Mouse (Mus musculus): ENCODE measurements around the gene Myo1e. TPM values are rescaled to one million over a fixed set of nuclear protein-coding genes. Genes with fewer than 3 reads are reported as not detected.

Gene Myo1e
- total and polyA plus RNA-seq, 2 experiments, result 11.2 to 25.1 TPM

DNA sequence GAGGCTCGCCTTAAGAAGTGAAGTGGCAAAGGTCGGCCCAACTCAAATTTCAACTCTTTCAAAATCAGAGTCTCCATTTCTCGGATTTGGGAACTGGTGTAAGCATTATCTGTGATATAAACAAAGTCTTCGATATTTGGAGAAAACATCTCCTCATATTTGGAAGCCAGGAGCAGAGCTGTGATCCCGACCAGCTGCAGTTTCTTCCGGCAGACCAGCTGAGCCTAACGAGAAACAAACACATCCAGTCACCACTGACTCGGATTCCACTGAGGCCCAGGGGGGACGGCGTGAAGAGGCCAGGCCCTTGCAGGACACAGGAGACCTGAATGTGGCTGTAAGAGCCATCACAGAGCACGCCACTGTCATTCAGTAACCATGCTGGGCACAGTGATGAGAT lies 203.5 kb downstream of the Myo1e start:
- no peak for TF ChIP-seq POLR2A (IDR thresholded peaks at IDR 0.05; ENCODE audit: extremely low read depth, insufficient read depth, low read length)
- no peak for TF ChIP-seq CTCF (IDR thresholded peaks at IDR 0.05; ENCODE audit: low read depth, low read length)

DNA sequence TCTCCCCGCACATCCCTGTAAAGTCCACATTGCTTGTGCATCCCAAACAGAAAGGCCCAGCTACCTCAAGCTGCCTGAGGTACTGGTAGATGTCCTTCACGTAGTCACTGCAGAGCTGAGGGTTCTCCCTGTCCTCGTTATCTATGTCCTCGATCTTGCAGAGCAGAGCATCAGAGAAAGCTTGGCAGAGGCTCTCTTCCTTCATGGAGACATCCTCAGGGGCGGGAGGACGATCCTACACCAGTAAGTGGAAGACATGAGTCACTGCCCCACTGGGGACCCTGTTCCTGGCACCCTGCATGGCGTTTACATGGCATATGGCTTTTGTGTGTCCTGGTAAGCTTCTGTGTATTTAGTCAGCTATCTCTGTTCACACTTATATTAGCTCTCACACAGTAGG lies 205.9 kb downstream of the Myo1e start:
- no peak for DNase-seq (ENCODE audit: extremely low read depth, low read depth, low spot score)
- H3K27me3 ChIP-seq (ENCODE audit: control insufficient read depth, insufficient read depth, low read length), result no peaks in the 10 kb centered on the region
- H3K79me2 ChIP-seq (ENCODE audit: control insufficient read depth, insufficient read depth, low read length), result no peaks in the 10 kb centered on the region
- 95% methylated on average over 7 of the region's 7 CpGs for WGBS
- no peak overlapping the region for H3K4me3 ChIP-seq (ENCODE audit: insufficient read depth, low read depth, low read length)
- H3K27ac ChIP-seq (replicated peaks; ENCODE audit: insufficient read depth, low read depth, low read length), result no peak overlapping the region
- TF ChIP-seq POLR2A (IDR thresholded peaks at IDR 0.05; ENCODE audit: extremely low read depth, insufficient read depth, low read length) (no peak), CTCF (IDR thresholded peaks at IDR 0.05; ENCODE audit: low read depth, low read length) (no peak)
- H3K9ac ChIP-seq (ENCODE audit: low read depth, low read length), result no peak overlapping the region
- H3K4me1 ChIP-seq (ENCODE audit: control insufficient read depth, insufficient read depth, low read length), result no peaks in the 10 kb centered on the region
- peaks cover 3% of the 10 kb centered on the region; the same call in 1 of the 2 replicates for H3K36me3 ChIP-seq (ENCODE audit: control insufficient read depth, insufficient read depth, low read length)

More for the DNA sequence above, 203.5 kb downstream of the Myo1e start:
- Histone ChIP-seq H3K27ac (replicated peaks; ENCODE audit: insufficient read depth, low read depth, low read length) (no peak overlapping the region), H3K79me2 (ENCODE audit: control insufficient read depth, insufficient read depth, low read length) (no peaks in the 10 kb centered on the region), H3K36me3 (ENCODE audit: control insufficient read depth, insufficient read depth, low read length) (peaks cover 3% of the 10 kb centered on the region; the same call in 1 of the 2 replicates), H3K9ac (ENCODE audit: low read depth, low read length) (no peak overlapping the region), H3K27me3 (ENCODE audit: control insufficient read depth, insufficient read depth, low read length) (no peaks in the 10 kb centered on the region), H3K4me3 (ENCODE audit: insufficient read depth, low read depth, low read length) (no peak overlapping the region), H3K4me1 (ENCODE audit: control insufficient read depth, insufficient read depth, low read length) (peaks cover 7% of the 10 kb centered on the region)
- no peak for DNase-seq (ENCODE audit: extremely low read depth, low read depth, low spot score)
- 87% methylated on average over 11 of the region's 11 CpGs for WGBS

DNA sequence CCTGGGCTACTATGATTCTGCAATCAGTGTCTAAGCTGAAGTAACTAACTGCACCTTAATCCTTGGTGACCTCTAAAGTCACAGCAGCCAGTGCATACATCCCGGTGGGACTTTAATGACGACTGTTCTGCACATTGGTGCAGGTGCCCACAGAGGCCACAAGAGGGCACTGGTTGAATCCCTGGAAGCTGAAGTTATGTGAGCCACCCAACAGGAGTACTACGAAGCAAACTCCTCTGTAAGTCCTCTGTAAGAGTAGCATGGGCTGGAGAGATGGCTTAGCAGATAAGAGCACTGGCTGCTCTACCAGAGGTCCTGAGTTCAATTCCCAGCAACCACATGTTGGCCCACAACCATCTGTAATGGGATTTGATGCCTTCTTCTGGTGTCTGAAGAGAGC lies 209.3 kb downstream of the Myo1e start:
- TF ChIP-seq CTCF (IDR thresholded peaks at IDR 0.05; ENCODE audit: low read depth, low read length), result peak; percentile 67
- no peak for TF ChIP-seq POLR2A (IDR thresholded peaks at IDR 0.05; ENCODE audit: extremely low read depth, insufficient read depth, low read length)
- H3K36me3 ChIP-seq (ENCODE audit: control insufficient read depth, insufficient read depth, low read length), result no peaks in the 10 kb centered on the region
- H3K9ac ChIP-seq (ENCODE audit: low read depth, low read length), result no peak overlapping the region
- no peaks in the 10 kb centered on the region for H3K27me3 ChIP-seq (ENCODE audit: control insufficient read depth, insufficient read depth, low read length)
- WGBS, result 66% methylated on average over 3 of the region's 3 CpGs
- no peaks in the 10 kb centered on the region for H3K4me1 ChIP-seq (ENCODE audit: control insufficient read depth, insufficient read depth, low read length)
- H3K4me3 ChIP-seq (ENCODE audit: insufficient read depth, low read depth, low read length), result no peak overlapping the region
- H3K79me2 ChIP-seq (ENCODE audit: control insufficient read depth, insufficient read depth, low read length), result no peaks in the 10 kb centered on the region
- DNase-seq (ENCODE audit: extremely low read depth, low read depth, low spot score), result no peak
- H3K27ac ChIP-seq (replicated peaks; ENCODE audit: insufficient read depth, low read depth, low read length), result no peak overlapping the region

GRCm38 (mm10) chr9:70421257-70422056 lies 214.3 kb downstream of the Myo1e start, which contains the start of gene Ccnb2:
TSS of gene Ccnb2 (minus strand) at chr9:70421547.
- 4% methylated on average over 45 of the region's 45 CpGs for WGBS

DNA sequence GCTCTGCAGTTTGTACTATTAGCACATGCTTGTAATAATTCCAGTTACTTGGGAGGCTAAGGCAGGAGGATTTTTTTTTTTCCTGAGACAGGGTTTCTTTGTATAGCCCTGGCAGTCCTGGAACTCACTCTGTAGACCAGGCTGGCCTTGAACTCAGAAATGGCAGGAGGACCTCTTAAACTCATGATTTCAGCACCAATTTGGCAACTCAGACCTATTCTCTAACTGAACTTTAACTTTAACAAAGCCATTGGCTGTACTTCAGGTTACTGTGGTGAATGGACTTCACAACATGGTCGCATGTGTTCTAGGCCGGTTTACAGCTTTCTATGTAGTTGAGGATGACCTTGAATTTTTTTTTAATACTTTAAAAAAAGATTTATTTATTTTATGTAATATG lies 215.5 kb downstream of the Myo1e start:
- Histone ChIP-seq H3K4me1 (ENCODE audit: control insufficient read depth, insufficient read depth, low read length) (peaks cover 8% of the 10 kb centered on the region), H3K4me3 (ENCODE audit: insufficient read depth, low read depth, low read length) (no peak overlapping the region), H3K27ac (replicated peaks; ENCODE audit: insufficient read depth, low read depth, low read length) (no peak overlapping the region), H3K9ac (ENCODE audit: low read depth, low read length) (no peak overlapping the region), H3K27me3 (ENCODE audit: control insufficient read depth, insufficient read depth, low read length) (no peaks in the 10 kb centered on the region), H3K36me3 (ENCODE audit: control insufficient read depth, insufficient read depth, low read length) (peaks cover 29% of the 10 kb centered on the region), H3K79me2 (ENCODE audit: control insufficient read depth, insufficient read depth, low read length) (no peaks in the 10 kb centered on the region)
- TF ChIP-seq CTCF (IDR thresholded peaks at IDR 0.05; ENCODE audit: low read depth, low read length) (no peak), POLR2A (IDR thresholded peaks at IDR 0.05; ENCODE audit: extremely low read depth, insufficient read depth, low read length) (no peak)
- DNase-seq (ENCODE audit: extremely low read depth, low read depth, low spot score), result peak; percentile 69
- 49% methylated on average over 2 of the region's 2 CpGs for WGBS

More at GRCm38 (mm10) chr9:70421257-70422056, 214.3 kb downstream of the Myo1e start, which contains the start of gene Ccnb2:
- Histone ChIP-seq H3K79me2 (ENCODE audit: control insufficient read depth, insufficient read depth, low read length) (no peaks in the 10 kb centered on the region), H3K4me3 (ENCODE audit: insufficient read depth, low read depth, low read length) (peak within 1 kb of the TSS; percentile 60; the same call in 1 of the 2 replicates), H3K36me3 (ENCODE audit: control insufficient read depth, insufficient read depth, low read length) (peaks cover 18% of the 10 kb centered on the region), H3K27ac (replicated peaks; ENCODE audit: insufficient read depth, low read depth, low read length) (no peak within 1 kb of the TSS), H3K4me1 (ENCODE audit: control insufficient read depth, insufficient read depth, low read length) (peaks cover 8% of the 10 kb centered on the region), H3K9ac (ENCODE audit: low read depth, low read length) (0 out of 2 replicates have a peak within 1 kb of the TSS, but pooled peaks have one; percentile 49), H3K27me3 (ENCODE audit: control insufficient read depth, insufficient read depth, low read length) (no peaks in the 10 kb centered on the region)
- TF ChIP-seq POLR2A (IDR thresholded peaks at IDR 0.05; ENCODE audit: extremely low read depth, insufficient read depth, low read length) (no peak), CTCF (IDR thresholded peaks at IDR 0.05; ENCODE audit: low read depth, low read length) (no peak)
- DNase-seq (ENCODE audit: extremely low read depth, low read depth, low spot score), result peak; percentile 61

- WGBS, result 79% methylated on average over 4 of the region's 4 CpGs
- H3K9ac ChIP-seq (ENCODE audit: low read depth, low read length), result no peak overlapping the region
- peak; percentile 30 for DNase-seq (ENCODE audit: extremely low read depth, low read depth, low spot score)
- H3K4me1 ChIP-seq (ENCODE audit: control insufficient read depth, insufficient read depth, low read length), result no peaks in the 10 kb centered on the region; the same call in 1 of the 2 replicates
- H3K79me2 ChIP-seq (ENCODE audit: control insufficient read depth, insufficient read depth, low read length), result no peaks in the 10 kb centered on the region
- no peaks in the 10 kb centered on the region for H3K27me3 ChIP-seq (ENCODE audit: control insufficient read depth, insufficient read depth, low read length)
- TF ChIP-seq CTCF (IDR thresholded peaks at IDR 0.05; ENCODE audit: low read depth, low read length), result no peak
- no peak overlapping the region for H3K4me3 ChIP-seq (ENCODE audit: insufficient read depth, low read depth, low read length)
- peaks cover 59% of the 10 kb centered on the region for H3K36me3 ChIP-seq (ENCODE audit: control insufficient read depth, insufficient read depth, low read length)
- no peak overlapping the region for H3K27ac ChIP-seq (replicated peaks; ENCODE audit: insufficient read depth, low read depth, low read length)
Observed at GRCm38 (mm10) chr9:70439959-70440358, 232.8 kb downstream of the Myo1e start.
